Mouse (Mus musculus) adrenal gland, postnatal 0 days (tissue): ENCODE results near the gene Man1b1. TPM values are rescaled to one million over a fixed set of nuclear protein-coding genes. Genes with fewer than 3 reads are reported as not detected.

ENCODE experiments used
- polyA plus RNA-seq: library from polyadenylated mRNA; unstranded; fragments of >200 nt; fragmentation: Nextera tagmentation; extraction: Ambion mirVana; gene quantifications from 2 replicates; pipeline ENCODE4 v1.2.1, GENCODE M21; 2015

Man1b1 gene
- polyA plus RNA-seq: 47.2 and 52.7 TPM in 2 replicates

DNA sequence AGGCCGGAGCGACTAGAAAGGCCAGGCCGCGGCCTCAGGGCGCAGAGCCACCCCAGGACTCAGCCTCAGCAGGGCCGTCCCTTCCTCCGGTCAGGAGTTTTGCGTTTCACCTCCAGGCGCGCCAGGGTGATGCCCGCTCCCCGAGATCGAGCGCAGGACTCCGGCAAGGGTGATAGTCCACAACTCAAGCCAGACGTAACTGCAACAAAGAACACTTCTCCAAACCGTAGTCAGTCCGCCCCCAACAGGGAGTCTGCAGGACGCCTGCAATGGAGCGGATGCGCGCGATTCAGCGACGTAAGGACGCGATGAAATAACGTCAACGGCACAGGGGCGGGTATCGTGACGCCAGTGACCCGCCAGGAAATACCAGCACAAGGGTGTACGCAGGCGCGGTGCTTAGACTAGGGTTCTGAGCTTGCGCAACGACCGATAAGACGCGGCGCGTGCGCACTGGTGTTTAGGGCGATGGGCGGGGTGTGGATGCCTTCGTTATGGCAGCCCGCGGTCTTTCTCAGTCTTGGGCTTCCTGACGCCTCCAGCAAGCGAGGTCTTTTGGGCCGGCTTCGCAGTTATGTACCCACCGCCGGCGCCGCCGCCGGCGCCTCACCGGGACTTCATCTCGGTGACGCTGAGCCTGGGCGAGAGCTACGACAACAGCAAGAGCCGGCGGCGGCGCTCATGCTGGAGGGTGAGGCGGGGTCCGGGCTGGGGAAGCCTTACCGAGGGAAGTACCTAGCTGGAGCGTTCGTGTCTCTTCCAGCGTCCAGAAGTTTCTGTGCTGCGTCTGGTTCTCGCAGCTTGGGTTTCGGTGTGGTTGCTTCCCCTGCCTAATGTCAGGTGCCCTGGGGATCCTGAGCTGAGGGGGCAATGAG lies at the start of gene Man1b1:
Man1b1 (plus strand) TSS at position 53 of the 875 bp plus-strand sequence.

DNA sequence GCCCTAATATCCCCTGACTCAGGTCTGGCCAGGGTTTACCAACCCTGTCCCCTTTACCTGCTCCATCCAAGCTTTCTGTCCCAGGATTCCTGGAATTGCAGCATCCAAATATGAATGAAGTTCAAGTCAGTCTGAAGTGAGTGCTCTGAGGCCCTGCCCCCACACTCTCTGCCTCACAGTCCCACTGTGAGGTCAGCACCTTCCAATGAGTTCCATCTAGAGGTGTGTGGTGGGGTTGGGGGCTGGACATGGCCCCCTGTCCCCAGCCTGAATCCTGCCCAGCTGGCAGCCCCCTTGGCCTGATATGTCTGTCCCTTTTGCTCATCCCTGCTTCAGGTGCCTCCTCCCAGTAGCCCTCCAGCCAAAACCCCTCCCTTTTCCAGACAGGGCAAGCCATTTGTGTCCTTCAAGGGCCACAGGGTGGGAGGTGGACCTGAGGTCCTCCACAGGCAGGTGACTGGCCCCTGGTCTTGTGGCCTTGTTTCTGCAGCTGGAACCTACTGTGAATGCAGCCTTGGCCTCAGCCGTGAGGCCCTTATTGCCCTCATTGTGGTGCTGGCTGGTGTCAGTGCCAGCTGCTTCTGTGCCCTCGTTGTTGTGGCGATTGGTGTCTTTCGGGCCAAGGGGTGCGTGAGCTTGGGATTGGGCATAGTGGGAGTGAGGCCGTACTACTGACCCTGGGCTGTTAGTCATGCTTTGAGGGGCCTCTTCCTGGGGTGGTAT lies 44.0 kb upstream of the Man1b1 start, which contains the start of gene Tmem210:
Tmem210 (plus strand) TSS at position 219 of the 723 bp plus-strand sequence.

DNA sequence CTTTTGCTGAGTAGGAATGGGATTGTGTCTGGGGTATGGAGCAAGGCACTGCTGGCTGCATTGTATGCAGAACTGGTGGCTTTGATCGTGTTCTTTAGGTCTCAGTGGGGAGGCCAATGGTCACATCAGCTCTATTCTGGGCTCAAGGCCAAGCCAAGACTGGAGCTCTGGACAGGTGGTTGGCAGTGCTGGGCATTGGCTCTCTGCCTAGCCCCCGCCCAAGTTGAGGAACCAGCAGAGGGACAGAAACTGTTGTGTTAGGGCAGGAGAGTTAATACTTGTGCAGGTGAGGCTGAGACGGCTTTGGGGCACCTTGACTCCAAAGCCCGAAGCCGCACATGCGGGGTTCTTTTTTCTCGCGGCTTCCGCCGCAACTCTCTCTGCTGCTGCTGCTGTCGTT lies 42.5 kb upstream of the Man1b1 start, which contains the start of gene Lrrc26:
Lrrc26 (plus strand) TSS at position 265 of the 400 bp plus-strand sequence.

DNA sequence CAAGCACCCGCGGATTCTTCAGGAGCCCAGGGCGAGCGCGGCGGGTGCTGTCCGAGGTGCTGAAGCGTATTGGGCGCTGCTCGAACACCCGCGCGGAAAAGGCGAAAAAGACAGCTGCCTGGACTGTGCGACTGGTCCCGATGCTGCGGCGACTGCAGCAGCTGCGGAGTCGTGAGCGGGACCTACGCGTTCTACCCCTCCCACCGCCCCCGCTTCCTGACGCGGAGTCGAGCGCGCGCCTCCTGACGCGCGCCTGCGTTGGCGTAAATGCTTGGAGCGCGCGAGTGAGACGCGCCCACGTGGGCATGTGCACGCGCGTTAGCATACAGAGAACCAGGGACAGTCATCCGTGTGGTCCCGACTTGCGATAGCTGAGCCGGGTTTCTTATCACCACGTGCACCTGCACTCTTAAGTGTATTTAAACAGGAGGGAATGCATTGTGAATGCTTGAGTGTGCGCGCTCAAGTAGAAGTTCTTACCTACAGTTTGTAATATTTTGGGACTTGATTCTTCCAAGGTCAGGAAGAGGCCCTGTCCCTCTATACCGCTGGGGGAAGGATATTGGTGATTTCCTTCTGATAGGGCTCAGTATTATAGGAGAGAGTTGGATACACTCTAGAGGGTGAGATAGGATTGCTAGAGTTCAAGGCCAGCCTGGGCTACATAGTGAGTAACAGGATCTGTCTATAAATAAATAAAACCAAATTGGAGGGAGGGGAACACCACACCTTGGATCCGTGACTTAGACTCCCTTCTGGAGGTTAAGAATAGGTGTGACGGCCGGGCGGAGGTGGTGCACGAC lies 13.0 kb upstream of the Man1b1 start, which contains the start of gene Grin1:
Grin1 (minus strand) TSS at position 217 of the 803 bp plus-strand sequence.

DNA sequence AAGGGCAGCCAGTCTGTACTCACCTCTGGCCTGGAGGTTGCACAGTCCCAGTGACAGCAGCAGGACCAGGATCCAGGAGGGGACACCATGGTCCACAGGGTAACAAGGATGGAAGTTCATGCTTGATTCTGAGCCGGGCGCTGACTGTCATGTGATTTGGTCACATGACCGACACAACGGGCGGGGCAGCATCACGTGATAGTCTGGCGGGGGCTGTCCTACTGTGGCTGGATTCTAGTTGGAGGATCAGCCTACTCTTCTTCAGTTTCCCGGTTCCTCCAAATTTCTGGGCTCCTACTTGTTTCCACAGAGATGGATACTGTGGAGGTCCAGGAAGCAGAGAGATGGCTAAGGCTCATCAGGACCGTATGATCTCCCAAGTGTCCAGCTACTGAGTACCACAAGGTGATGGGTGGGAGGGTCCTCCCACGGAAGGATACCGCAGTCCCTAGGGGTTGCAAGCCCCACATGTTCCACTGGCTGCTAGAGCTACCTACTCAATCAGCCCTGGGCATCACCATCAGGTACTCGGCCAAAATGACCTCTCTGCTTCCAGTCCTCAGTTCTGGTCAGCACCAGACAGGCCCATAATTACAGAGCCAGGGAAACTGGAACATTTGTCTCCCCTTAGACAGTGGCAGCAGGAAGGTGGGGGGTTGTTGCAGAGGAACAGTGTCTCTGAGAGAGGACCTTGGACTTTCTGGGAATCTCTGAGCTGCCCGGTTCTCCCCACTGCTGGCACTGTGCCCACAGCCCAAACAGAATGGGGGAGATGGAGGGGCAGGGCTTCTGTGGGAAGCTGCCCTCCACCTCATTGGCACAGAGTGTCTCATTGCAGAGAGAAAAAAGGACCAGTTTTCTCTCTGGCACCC lies 24.3 kb downstream of the Man1b1 start, which contains the start of gene Dpp7:
Dpp7 (minus strand) TSS at position 152 of the 872 bp plus-strand sequence.

DNA sequence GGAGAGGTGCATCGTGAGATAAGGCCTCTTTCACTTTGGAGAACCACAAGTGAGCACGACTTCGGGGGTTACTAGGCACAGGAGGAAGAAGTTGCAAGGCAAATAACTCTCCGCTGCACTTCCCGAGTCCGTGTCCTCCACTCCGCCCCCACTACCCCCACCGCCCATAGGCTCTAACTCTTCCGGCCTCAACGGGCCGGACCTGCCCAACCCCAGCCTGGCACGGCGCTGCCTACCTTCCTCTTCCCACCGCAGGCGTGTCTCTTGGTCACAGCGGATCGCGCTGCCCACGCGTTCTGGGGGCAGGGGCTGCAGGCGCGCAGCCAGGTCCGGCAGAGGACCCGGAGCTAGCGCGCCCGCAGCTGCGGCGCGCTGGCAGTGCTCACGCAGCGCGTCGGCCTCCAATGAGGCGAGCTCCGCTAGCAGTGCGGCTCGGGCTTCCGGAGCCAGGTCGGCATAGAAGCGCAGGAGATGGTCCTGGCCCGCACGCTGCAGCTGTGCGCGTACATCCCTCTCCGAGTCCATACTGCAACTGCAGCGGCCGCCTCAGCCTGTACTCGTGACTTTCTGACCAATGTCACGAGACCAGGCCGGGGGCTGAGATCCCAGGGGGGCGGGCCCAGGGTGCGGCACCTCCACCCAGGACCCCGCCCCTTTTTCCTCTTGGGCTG lies 33.1 kb downstream of the Man1b1 start, which contains the start of gene Uap1l1:
Uap1l1 (minus strand) TSS at position 592 of the 671 bp plus-strand sequence.

DNA sequence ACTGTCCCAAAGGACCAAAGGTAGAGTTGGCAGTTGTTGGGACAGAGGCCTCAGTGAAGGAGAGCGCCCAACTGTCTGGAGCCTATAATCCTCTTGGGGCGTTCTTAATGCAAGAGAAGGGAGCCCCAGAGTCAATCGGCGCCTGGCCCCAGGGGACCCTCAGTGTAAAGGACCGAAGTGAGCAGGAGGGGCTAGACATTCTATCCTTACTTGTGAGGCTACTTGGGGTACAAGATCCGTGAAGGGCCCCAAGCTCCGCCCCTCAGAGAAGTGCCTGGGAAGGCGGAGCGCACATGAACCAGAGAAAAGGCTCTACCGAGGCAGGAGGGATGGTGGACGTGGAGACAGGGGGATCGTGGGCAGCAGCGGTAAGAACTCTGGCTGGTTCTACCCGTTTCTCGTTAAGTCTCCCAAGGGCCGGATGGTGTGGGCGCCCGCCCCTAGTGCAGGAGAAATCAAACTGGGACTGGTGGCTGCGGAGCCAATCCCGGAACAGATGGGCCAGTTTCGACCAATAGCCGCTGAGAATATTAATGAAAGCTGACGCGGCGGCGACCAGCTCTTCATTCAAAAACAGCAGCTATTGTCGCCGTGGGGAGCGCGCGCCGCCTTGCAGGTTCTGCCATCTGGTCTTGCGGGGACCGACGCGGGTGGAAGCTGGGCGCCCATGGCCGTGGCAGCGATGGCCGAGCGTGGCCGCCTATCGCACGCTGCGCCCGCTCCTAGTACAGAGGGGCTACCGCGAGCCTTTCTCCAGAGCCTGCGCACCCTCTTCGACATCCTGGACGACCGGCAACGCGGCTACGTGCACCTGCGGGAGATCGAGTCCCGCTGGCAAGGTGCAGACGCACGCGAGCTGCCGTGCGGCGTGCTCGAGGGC lies 39.9 kb downstream of the Man1b1 start, which contains the start of gene Sapcd2:
Sapcd2 (plus strand) TSS at position 558 of the 880 bp plus-strand sequence.

DNA sequence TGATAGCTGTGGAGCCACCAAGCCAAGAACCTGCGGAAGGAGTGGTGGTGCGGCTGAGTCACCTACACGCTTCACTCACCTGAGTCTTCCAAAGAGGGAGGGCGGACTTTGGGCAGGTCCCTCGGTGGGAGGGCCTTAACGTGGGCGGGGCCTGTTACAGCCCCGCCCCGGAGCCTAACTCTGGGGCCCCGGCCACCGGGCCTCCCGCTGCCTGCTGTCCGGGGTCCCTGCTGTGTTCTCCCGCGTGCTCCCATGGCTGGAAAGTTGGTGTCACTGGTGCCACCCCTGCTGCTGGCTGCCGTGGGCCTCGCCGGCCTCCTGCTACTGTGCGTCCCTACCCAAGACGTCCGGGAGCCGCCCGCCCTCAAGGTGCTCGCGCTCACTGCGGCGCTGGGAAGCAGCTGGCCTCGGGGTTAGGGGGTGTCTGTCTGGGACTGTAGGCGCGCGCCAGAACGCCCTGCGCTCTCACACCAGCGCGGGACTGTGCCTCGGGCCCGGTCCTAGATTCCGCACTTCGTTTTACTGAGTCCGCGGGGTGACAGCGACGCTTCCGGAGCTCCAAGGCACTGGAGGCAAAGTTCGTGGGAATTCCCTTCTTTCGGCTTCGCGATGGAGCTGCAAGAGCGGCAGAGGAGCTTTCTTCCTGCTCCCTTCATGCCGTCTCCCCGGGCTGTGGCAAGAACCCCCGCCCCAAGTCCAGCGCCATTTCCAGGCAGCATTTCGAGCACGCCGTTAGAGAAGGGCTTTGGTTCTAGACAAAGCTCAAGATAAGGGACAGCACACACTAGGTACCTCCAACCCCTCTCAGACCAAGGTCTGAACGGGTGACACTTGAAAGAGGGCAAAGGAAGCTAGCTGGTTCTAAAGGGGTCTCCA lies 63.8 kb downstream of the Man1b1 start, which contains the start of gene Entpd2:
Entpd2 (plus strand) TSS at position 154 of the 876 bp plus-strand sequence.

DNA sequence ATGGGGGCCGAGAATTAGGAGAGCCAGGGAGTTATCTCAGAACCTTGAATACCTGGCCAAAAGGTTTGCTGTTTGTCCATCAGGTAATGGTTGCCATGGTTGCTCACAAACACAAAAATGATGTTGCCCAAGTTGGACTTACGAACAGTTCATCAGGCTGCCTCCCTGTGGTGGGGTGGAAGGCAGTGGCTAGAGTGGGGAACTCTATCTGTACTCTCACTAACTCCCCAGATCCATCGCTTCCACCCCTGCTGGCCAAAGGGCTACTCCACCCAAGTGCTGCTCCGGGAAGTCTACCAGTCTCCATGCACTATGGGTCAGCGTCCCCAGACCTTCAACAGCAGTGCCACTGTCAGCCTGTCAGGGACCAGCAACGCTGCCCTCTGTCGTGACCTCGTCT lies 66.9 kb downstream of the Man1b1 start, which contains the start of gene Npdc1:
Npdc1 (plus strand) TSS at position 301 of the 400 bp plus-strand sequence.

Other genes starting within 250 kb of the Man1b1 start
- 0.17 TPM in 2 replicates for gene Noxa1, start 237.2 kb upstream of the Man1b1 start, polyA plus RNA-seq
- gene Nrarp, start 151.6 kb upstream of the Man1b1 start, polyA plus RNA-seq: 5.6 and 6.7 TPM in 2 replicates
- gene Tor4a, start 135.5 kb upstream of the Man1b1 start, polyA plus RNA-seq: 14.6 and 20.3 TPM in 2 replicates
- 47.4 and 61.9 TPM in 2 replicates for gene Nelfb, start 120.8 kb upstream of the Man1b1 start, polyA plus RNA-seq
- gene Stpg3, start 117.7 kb upstream of the Man1b1 start, polyA plus RNA-seq: not detected in 2 replicates
- 0.12 and 0.58 TPM in 2 replicates for gene Fam166a, start 113.6 kb upstream of the Man1b1 start, polyA plus RNA-seq
- 217 and 219 TPM in 2 replicates for gene Tubb4b, start 107.6 kb upstream of the Man1b1 start, polyA plus RNA-seq
- 0.47 TPM in 1 of 2 replicates, not detected in the other for gene Slc34a3, start 98.0 kb upstream of the Man1b1 start, polyA plus RNA-seq
- not detected in 2 replicates for gene Rnf224, start 95.6 kb upstream of the Man1b1 start, polyA plus RNA-seq
- 12.9 and 25.4 TPM in 2 replicates for gene Rnf208, start 90.1 kb upstream of the Man1b1 start, polyA plus RNA-seq
- gene Cysrt1, start 89.9 kb upstream of the Man1b1 start, polyA plus RNA-seq: 1.8 TPM in 1 of 2 replicates, not detected in the other
- gene AL732309.1, start 85.5 kb upstream of the Man1b1 start, polyA plus RNA-seq: 2.5 and 2.8 TPM in 2 replicates
- 61.5 and 81.2 TPM in 2 replicates for gene Tmem203, start 76.9 kb upstream of the Man1b1 start, polyA plus RNA-seq
- gene Tprn, start 69.7 kb upstream of the Man1b1 start, polyA plus RNA-seq: 5.6 and 7.3 TPM in 2 replicates
- gene Ssna1, start 59.9 kb upstream of the Man1b1 start, polyA plus RNA-seq: 157 and 205 TPM in 2 replicates
- gene Anapc2, start 59.9 kb upstream of the Man1b1 start, polyA plus RNA-seq: 61.4 and 81.5 TPM in 2 replicates
- not detected in 2 replicates for gene Tmem210, start 44.2 kb upstream of the Man1b1 start, polyA plus RNA-seq
- gene Lrrc26, start 42.4 kb upstream of the Man1b1 start, polyA plus RNA-seq: 0.11 TPM in 1 of 2 replicates, not detected in the other
- 4.9 and 7.5 TPM in 2 replicates for gene Grin1, start 13.2 kb upstream of the Man1b1 start, polyA plus RNA-seq
- 30.8 and 45.6 TPM in 2 replicates for gene Dpp7, start 24.0 kb downstream of the Man1b1 start, polyA plus RNA-seq
- 40.5 and 44.9 TPM in 2 replicates for gene Uap1l1, start 33.3 kb downstream of the Man1b1 start, polyA plus RNA-seq
- 8.1 and 10.7 TPM in 2 replicates for gene Sapcd2, start 40.0 kb downstream of the Man1b1 start, polyA plus RNA-seq
- gene Entpd2, start 63.5 kb downstream of the Man1b1 start, polyA plus RNA-seq: 13.6 and 20.3 TPM in 2 replicates
- gene Npdc1, start 67.0 kb downstream of the Man1b1 start, polyA plus RNA-seq: 93.9 and 115 TPM in 2 replicates
- gene Fut7, start 90.9 kb downstream of the Man1b1 start, polyA plus RNA-seq: 0.14 and 0.22 TPM in 2 replicates
- gene Abca2, start 96.4 kb downstream of the Man1b1 start, polyA plus RNA-seq: 4.9 and 6.6 TPM in 2 replicates
- 6.1 and 6.2 TPM in 2 replicates for gene Clic3, start 124.5 kb downstream of the Man1b1 start, polyA plus RNA-seq
- 53.8 and 58.8 TPM in 2 replicates for gene Paxx, start 128.8 kb downstream of the Man1b1 start, polyA plus RNA-seq
- gene Ptgds, start 137.7 kb downstream of the Man1b1 start, polyA plus RNA-seq: 8.3 and 9.6 TPM in 2 replicates
- gene Lcn12, start 161.6 kb downstream of the Man1b1 start, polyA plus RNA-seq: not detected in 2 replicates
- 52.9 and 75.8 TPM in 2 replicates for gene Fbxw5, start 168.4 kb downstream of the Man1b1 start, polyA plus RNA-seq
- 6.4 and 7.1 TPM in 2 replicates for gene C8g, start 169.4 kb downstream of the Man1b1 start, polyA plus RNA-seq
- gene Traf2, start 214.6 kb downstream of the Man1b1 start, polyA plus RNA-seq: 15.4 and 20.6 TPM in 2 replicates
- 273 and 345 TPM in 2 replicates for gene Edf1, start 225.5 kb downstream of the Man1b1 start, polyA plus RNA-seq
- 1.3 and 2.6 TPM in 2 replicates for gene Mamdc4, start 242.5 kb downstream of the Man1b1 start, polyA plus RNA-seq
- gene Phpt1, start 242.9 kb downstream of the Man1b1 start, polyA plus RNA-seq: 140 and 158 TPM in 2 replicates
- 1.3 and 2.1 TPM in 2 replicates for gene Ajm1, start 249.4 kb downstream of the Man1b1 start, polyA plus RNA-seq